Mouse (Mus musculus) left cerebral cortex, postnatal 10 days (tissue): ENCODE data around the gene Abcf1. TPM values are rescaled to one million over a fixed set of nuclear protein-coding genes. Genes with fewer than 3 reads are reported as not detected.

ENCODE experiments used
- DNase-seq, 2 experiments: peaks; one replicate each; pipeline ENCODE4 v3.0.0; 2021 to 2022; ENCODE audit warnings: low spot score in 2 of 2, mixed read lengths in 1 of 2; ENCODE audit errors: extremely low spot score in 1 of 2
- intact Hi-C: fragments of 180-260 bp; cut with DNase I; formaldehyde crosslinking; loops from one replicate; pipeline ENCODE4 v1.15.1; 2025
- total RNA-seq, 2 experiments: library from RNA; stranded (reverse); gene quantifications; 2 replicates each; pipeline ENCODE4 v1.2.3; 2021

Abcf1 gene
- total RNA-seq, 2 experiments from 2014 or later = 73.5 to 78.0 TPM

GRCm38 (mm10) chr17:35927471-35927870 lies 42.1 kb downstream of the Abcf1 start:
- intact Hi-C loops = loop anchor here (5.0 kb wide), 1 partner anchor 35 kb away; no protein-coding TSS in a partner anchor
- DNase-seq = no peak

DNA sequence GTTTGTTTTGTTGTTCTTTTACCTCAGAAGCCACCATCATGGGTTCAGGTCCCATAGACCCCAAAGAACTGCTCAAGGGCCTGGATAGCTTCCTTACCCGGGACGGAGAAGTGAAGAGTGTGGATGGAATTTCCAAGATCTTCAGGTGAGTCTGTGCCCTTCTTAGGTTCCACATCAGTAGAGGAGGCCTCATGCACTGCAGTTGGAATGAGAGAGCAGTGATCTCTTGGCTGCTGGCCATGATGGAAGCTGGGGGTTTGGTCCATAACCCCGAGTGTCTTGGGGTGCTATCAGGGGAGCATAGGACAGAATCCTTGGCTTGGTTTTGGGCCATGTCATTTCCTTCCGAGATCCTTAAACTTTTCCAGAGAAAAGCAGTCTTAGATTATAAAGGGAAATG lies 46.3 kb downstream of the Abcf1 start:
- DNase-seq = no peak
- intact Hi-C loops = no loop called here

DNA sequence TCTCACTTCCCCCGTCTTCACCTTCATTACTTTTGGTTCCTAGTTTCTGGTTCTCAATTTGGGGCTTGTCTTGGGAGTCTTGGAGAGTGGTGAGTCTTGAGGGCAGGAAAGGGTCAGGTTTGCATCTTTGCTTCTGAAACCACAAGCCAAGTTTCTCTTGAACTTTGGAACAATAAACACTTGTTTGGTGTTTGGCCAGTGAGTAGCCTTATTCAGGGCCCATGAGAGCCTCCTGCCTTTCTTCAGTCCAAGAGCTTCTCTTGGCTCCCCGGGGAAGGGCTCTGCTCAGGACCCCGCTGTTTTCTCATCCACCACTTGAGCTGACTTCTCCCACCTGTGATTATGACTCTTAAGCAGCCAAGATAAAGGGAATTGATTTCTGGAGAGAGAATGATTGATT lies 47.0 kb downstream of the Abcf1 start:
- intact Hi-C loops = no loop called here
- DNase-seq = no peak

- no peak for DNase-seq
- intact Hi-C loops = no loop called here
Observed at GRCm38 (mm10) chr17:35921710-35922109, 47.9 kb downstream of the Abcf1 start.

DNA sequence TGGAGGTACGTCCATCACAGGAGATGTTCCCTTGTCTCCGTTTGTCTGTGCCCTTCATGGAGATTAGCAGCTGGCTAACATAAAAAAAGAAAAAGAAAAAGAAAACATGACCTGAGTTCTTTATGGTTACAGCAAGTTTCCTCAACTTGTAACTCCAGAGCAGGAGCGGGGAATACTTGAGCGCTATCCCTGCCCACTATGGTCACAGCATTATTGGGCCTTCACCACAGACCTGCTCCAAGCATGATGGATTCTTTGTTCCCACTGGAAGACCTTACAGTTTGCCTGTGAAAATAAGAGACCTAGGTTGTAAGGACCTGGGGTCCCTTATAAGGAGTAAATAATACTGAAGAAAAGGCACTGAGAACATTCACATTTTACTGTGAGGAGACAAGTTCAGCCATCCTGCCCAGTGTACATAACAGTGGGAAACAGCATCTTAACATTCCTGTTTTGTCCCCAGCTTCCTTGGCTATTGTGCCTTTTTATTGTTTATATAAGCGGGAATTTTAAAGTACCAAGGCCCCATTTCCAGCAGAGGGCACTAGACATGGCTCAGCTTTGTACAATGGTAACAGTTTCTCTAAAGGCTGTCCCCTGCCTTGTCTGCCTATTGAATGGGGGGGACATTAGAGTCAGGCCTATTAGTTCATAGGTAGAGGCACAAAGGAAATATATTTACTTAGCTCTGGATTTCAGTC lies 48.5 kb downstream of the Abcf1 start:
- no peak for DNase-seq
- intact Hi-C loops = no loop called here

GRCm38 (mm10) chr17:35920384-35920783 lies 49.2 kb downstream of the Abcf1 start:
- no peak for DNase-seq
- intact Hi-C loops = no loop called here

- intact Hi-C loops = no loop called here
- no peak for DNase-seq
Observed at GRCm38 (mm10) chr17:35919864-35920301, 49.7 kb downstream of the Abcf1 start.

GRCm38 (mm10) chr17:35919060-35919715 lies 50.4 kb downstream of the Abcf1 start:
- intact Hi-C loops = no loop called here
- peak; percentile 94 to 98 for DNase-seq

DNA sequence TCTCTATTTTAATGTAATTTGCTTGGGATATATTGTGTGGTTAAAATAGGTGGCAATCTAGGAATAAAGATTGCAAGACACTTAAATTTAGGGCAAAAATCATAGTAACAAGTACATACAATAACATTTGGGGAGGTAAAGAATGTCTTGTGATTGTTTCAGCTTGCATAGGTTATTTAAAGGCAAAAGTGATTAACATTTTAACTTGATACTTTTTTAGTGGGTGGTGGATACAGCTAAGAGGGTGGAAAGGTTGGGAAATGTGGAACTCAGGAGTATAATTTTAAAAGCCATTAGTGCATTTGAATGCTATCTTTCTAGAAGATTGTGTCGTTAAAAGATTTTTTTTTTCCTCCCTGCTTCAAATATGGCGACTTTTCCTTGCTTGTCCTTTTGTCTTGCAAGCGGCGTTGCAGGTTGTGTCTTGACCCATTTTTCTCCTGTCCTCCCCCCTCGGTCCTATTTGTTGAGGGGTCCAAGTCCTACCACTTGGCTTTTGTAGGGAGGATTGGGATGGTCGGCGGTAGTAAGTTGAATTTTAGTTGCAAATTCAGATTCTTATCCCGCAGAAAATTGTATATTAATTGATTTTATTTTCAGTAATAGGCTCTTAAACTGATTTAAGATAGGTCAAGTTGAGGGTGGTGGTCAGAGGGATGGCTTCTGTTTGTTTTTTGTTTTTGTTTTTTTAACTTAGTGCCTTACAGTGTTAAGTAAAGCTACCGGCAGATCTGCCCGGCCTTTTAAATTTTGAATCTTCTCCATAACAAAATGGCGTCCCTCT lies 51.1 kb downstream of the Abcf1 start:
- peak in 1 of 2 experiments; percentile 66 for DNase-seq
- intact Hi-C loops = no loop called here

GRCm38 (mm10) chr17:35917463-35918251 lies 51.9 kb downstream of the Abcf1 start:
- DNase-seq = peak; percentile 65 to 67
- intact Hi-C loops = no loop called here

- intact Hi-C loops = no loop called here
- DNase-seq = no peak
Observed at GRCm38 (mm10) chr17:35917143-35917462, 52.5 kb downstream of the Abcf1 start.

GRCm38 (mm10) chr17:35916297-35917142 lies 53.0 kb downstream of the Abcf1 start, which contains the start of the genes Mrps18b and Ppp1r10:
Gene Mrps18b, minus strand, starts transcription at chr17:35916389.
Gene Ppp1r10, plus strand, starts transcription at chr17:35916434.
- DNase-seq = peak; percentile 99 to 100
- intact Hi-C loops = no loop called here

DNA sequence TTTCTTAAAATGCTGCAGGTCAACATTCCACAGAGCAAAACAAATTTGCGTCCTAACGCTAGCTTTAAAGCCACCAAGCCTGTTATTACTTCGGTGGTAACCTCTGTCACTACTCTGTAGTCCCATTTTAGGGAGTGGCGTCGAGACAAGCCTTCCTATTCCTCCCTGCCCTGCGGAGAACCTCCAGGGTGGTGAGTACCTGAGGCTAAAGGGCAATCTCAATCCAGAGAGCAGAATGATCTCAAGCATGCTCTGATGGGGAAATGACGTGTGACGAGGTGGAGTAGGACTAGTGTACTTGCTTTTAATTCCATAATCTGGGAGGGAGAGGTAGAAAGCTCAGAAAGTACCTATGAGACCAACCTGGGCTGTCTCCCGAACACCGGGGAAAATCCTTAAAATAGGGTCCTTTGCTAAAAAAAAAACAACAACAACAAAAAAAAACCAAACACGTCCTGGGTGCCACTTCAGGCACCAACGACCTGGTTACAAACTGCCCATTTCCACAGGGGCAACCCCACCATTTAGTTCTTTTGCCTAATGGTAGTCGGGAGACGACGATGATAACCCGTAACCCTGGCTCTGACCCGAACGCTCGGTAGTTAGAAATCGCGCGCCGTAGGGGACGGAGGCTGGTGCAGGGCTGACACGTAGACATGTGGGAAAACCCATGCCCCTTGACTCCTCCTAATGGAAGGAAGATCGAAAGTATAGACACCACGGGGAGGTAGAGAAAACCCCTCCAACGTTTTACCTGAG lies 53.8 kb downstream of the Abcf1 start:
- no peak for DNase-seq
- intact Hi-C loops = no loop called here

- intact Hi-C loops = no loop called here
- no peak for DNase-seq
Observed at GRCm38 (mm10) chr17:35914975-35915374, 54.6 kb downstream of the Abcf1 start.

DNA sequence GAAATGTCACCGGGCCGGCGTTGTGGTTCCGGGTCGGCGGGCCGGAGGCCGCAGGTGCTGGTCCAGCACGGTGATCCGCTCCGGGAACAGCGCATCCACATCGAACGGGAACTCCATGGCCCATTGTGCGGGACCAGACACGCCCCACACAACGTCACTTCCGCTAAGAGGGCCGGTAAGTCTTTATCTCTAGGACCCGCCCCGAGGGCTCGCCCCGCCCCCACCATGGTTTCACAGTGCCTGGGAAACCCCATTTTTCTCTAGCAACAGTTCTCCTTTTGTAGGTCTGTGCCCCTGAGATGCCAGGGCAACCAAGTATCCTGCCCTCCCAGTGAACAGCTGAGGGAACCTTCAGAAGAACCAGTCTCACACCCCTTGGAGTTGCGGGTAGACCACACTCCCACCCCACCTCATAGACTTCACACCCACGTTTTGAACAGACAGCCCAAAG lies 59.6 kb downstream of the Abcf1 start, which contains the start of gene Atat1:
Gene Atat1 (minus strand): TSS at position 157 of the 451 bp plus-strand sequence.
- intact Hi-C loops = no loop called here
- peak; percentile 92 to 98 for DNase-seq

DNA sequence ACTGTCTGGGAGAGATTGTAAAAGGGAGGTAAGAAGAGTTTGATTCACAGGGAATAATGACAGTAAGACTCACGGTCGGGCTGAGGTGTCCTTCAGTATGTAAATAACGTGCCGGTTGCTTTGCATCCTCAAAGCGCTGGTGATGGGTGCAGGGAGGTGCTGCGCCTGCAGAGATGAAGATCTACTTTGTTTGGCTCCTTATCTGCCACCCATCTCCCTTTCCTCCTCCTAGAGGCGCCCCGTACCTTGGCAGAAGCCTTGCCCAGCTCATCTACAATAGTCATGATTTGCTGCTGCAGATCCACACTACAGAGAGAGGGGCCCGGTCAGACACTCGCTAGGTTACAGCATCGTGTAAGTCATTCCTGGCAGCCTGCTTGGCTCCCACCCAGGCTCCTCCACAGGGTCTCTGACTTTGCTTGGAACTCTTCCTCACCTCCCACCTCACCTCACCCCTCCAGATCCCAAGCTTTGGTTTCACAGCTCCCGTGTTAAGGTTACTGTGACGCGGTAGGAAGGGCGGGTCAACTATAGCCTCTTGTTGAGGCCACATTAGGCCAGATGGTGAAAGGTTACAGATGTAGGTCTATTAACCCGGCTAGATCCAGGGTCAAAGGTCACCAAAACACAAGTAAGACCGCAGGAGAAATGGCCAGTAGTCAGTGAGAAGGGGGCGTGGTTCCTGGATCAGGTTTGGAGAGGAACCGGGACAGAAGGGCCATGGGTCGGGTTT lies 60.2 kb downstream of the Abcf1 start:
- intact Hi-C loops = no loop called here

GRCm38 (mm10) chr17:35907609-35908008 lies 62.0 kb downstream of the Abcf1 start:
- intact Hi-C loops = no loop called here
- no peak for DNase-seq

More for the DNA sequence above, 60.2 kb downstream of the Abcf1 start:
- no peak for DNase-seq
